Mouse (Mus musculus) gastrocnemius, adult 8-10 months (tissue): Measurements from ENCODE around the gene Pla2g16. TPM values are rescaled to one million over a fixed set of nuclear protein-coding genes. Genes with fewer than 3 reads are reported as not detected.

Source experiments
- DNase-seq, 2 experiments: peaks; one replicate each; pipeline ENCODE4 v3.0.0; 2022; ENCODE audit warnings: low spot score in 2 of 2
- total RNA-seq, 4 experiments: library from RNA; stranded (reverse); gene quantifications; 2 replicates each; pipeline ENCODE4 v1.2.4; 2022

Pla2g16 gene
- total RNA-seq = 100 to 1,000 TPM in 2 of 4 experiments, 10 to 100 TPM in 2; 97.9 to 127 (median 108) TPM

DNA sequence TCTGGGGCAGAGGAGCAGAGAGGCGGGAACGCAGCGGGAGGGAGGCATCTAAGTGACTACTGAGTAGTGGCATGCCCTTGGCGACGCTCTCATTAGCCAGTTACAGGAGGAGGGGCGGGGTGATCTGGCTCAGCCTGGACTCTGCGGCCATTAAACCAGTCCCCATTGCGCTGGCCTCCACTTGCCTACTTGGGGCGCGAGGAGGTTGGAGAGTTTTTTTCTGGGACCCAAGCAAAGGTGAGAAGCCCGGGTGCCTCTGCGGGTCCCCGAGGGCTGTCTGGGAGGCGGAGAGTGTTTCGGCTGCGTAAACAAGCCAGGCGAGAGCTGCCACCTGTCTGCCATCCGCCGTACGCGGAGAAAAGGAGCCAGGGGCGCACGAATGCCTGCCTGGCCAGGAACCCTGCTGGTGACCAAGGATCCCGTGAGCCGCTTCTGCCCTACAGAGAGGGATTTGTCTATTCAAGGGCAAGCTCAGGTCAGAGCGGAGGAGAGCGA lies at the start of gene Pla2g16:
Gene Pla2g16, plus strand, starts transcription at position 132 of the 495 bp plus-strand sequence.
- peak; percentile 63 to 70 for DNase-seq

DNA sequence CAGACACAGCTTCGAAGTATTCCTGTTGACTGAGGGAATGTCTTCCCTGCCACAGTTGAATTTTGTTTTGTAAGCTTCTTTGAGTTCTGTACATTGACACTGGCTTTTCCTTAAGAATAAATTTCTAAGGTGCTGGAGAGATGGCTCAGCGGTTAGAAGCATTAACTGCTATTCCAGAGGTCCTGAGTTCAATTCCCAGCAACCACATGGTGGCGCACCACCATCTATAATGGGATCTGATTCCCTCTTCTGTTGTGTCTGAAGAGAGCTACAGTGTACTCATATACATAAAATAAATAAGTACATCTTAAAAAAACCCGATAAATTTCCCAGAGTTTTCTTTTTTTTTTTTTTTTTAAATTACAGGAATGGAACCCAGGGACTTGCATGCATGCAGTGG lies 49.2 kb upstream of the Pla2g16 start:
- DNase-seq = no peak

DNA sequence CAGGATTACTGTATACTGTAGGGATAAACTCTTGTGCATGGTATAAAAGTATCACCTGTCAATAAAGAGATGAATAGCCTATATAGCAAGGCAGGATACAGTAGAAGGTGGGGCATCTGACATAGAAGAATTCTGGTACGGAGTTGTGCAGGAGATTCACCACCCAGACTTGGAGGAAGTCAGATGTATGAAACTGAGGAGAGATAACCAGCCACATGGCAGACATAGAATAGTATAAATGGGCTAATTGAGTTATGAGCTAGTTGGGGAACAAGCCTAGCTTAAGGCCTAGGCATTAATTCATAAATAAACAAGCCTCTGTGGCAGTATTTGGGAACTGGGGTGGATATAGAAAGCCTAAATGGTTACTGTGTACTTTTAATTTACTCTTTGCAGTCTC lies 40.8 kb upstream of the Pla2g16 start:
- DNase-seq = no peak

DNA sequence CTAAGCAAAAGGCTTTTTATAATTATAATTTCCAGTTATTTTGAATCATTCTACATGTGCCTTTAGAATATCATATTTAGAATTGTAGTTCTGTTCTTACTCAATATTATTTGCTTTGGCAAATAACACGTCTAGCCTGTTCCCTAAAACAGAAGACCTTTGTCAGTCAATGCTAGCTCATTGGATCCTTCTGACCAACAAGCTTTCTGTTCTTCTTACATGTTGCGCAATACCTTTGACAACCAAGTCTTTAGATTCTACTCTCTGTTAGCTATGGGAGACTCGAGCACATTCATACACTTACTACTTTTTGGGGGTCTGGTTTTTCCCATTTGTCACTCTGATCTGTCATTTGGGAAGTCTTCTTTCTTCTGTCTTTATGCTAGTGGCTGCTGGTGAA lies 35.6 kb upstream of the Pla2g16 start:
- no peak for DNase-seq

DNA sequence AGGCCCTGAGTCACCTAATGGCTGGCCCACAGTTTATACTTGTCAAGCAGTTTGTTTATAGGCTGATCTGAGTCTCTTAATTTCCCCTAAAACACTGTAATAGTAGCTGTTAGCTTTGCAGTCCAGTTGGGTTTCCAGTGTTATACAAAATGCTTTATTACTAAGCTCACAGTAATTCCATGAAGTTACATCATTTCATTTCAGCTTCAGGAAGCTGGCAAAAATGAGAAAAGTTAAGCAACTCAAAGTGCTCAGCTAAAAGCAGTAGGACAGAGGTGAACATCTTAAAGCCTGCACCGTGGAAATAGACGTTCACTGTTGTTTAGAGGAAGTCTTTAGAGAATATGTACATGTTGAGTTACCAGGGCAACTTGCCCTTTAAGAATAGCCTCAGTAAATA lies 34.4 kb upstream of the Pla2g16 start:
- DNase-seq = no peak

DNA sequence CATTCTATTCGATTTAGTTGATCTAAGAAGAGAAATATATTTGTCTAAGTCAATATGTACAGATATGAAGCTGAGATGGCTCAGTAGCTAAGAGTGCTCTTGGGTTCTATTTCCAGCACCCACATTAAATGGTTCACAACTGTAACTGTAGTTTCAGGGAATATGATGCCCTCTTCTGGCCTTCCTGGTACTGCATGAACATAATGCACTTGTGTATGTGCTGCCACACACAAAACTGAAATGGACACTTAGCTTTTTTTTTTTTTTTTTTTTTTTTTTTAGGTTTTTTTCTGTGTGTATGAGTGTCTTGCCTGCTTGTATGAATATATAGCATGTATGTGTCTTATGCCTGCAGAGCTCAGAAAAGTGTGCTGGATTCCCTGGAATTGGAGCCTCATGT lies 34.0 kb upstream of the Pla2g16 start:
- no peak for DNase-seq

DNA sequence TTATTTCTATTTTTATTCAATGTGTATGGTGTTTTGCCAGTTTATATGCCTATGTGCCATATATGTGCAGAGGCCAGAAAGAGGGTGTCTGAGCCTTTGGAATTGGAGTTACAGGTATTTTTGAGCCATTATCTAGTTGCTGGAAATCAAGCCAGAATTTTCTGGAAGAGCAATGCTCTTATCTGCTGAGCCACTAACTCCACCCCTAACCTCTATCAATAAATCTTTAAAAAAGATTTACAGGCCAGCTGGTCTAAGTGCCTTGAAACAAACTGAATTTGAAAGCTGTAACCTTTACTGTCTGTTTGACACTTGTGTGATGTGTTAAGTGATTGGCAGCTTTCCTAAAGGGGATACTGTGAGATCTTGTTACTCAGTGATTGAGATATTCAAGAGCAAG lies 33.5 kb upstream of the Pla2g16 start:
- DNase-seq = no peak

DNA sequence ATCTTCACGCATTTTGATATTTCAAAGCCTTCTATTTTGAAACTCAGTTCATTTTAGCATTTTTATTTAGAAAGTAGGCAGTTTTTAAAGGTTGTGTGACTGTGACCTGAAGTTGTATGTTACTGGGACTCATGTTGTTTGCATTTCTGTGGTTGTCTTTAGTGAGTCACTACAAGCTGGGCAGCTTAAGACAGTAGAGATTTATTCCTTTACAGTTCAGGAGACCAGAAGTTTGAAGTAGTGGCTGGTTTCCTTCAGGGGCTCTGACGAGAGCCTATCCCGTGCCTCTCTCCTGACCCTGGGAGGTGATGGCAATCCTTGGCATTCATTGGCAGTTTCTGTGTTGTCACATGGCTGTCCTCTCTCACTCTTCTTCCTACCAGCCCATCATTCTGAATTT lies 32.4 kb upstream of the Pla2g16 start:
- no peak for DNase-seq

DNA sequence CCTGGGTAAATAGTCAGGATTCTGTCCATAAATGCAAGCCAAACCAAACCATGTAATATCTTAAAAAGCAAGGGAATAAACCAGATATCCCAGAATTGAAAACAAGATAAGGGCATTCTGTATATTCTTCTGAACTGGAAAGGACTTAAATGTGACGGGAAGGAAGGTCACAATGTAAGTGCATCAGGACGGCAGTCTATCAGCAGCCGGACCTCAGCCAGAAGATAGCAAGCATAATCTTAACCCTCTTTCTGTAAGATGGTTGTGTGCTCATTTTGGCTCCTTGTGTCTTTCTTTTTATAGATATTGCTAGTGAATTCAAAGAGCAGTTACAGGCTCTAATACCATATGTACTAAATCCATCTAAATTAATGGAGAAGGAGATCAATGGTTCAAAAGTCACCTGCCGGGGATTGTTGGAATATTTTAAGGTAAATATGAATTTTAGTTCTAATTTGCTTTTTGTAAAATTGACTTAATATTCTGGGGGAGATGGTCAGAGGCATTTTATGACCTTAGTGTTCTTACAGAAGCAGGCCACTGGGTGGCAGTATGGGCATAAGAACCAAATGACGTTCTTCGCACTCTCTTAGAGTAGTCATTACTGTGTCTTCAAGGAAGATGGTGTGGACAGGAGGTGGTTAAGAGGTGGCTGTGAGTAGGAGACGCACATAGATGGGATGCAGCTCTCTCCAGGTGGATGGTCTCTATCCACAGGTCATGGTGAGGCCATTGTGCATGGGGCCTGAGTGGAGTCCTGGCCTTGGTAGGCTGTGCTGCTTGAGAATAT lies 28.4 kb upstream of the Pla2g16 start:
- peak in 1 of 2 experiments; percentile 10 for DNase-seq

DNA sequence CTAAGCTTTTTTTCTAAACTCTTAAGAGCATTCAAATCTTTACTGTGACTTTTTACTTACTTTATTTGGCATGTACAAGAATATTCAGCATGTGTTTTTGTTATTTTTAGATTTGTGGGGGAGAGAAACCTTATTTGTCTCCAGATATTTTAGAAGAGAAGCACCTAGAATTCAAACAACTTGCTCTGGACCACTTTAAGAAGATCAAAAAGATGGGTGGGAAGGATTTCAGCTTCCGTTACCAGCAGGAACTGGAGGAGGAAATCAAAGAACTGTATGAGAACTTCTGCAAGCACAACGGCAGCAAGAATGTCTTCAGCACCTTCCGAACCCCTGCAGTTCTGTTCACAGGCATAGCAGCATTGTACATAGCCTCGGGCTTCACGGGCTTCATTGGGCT lies 25.4 kb upstream of the Pla2g16 start:
- no peak for DNase-seq

DNA sequence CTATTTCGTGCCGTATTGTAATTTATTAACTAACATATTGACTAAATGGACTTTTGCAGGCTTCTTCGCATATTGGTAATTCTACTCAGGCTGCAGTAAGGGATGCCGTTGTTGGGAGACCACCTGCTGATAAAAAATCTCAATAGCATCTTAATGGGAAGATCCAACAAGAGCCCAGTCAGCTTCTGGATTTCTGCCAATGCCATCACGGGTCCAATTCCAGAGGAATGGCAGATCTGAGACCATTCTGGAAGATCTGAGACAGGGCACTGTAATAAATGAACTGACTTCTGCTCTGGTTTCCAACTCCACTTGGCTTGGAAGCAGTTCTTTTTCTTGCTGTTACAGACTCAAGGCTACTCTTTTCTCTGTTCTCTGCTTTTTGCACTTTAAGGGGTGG lies 23.4 kb upstream of the Pla2g16 start:
- DNase-seq = no peak

DNA sequence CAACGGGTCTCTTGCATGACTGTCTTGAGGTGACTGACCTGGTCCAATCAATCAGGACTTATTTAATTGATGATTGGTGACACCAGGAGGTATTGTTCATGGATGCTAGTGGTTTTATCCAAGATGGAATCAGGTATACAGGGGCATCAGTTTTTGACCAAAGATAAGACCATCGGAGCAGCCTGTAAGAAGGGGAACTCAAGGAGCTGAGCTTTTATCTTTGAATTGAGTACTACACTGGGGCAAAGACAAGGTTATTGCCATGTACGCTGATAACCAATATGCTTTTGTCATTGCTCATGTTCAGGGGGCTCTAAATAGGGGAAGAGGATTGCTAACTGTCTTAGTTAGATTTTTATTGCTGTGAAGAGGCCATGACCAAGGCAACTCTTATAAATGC lies 8.3 kb upstream of the Pla2g16 start:
- DNase-seq = no peak

DNA sequence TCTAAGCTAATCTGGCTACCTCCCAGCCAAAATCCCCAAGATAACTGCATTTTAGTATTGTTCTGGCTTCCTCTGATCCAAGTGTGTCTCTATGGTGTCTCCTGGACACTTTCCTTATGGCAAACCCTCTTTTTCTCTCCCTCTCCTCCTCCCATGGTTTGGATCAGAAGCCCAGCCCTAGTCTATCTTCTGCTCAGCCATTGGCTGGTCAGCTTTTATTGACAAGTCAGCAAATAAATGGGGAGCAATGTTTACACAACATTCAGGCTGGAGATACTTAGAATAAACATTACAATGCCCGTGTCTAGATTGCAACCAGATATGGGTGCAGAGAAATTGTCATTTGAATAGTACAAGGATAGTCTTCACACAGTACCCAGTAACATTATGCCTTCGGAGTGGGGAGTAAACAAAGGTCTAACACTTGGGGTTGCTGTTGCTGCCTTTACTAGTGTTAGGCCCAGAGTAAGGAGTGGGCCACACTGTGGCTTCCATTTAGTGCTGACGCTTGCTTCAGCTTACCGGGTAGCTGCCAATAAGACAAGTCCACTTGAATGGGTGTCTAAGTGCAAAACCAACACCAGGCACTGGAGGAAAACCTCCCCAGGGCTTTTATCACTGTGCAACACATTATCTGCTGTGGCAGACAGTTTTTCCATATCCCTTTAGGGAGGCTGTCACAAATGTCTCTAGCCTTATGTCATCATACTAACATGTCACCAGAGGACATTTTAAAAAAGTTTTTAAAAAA lies 5.5 kb upstream of the Pla2g16 start:
- no peak for DNase-seq

DNA sequence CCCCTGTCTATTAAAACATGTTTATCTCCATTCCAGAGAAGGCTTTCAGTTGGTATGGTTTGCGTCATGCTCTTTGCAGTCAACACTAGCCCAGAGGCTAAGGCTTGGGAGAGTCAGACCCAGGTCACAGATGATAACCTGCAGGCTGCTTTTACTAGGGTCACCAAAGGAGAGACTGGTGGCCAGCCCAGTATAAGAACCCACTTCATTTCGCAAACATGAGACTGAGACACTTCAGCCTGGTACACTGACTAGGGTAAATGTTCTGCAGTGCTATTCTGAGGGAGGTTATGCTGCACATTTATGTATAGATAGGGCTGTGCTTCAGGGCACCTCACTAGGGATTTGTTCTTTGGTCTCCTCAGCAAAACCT lies 5.0 kb upstream of the Pla2g16 start:
- no peak for DNase-seq

DNA sequence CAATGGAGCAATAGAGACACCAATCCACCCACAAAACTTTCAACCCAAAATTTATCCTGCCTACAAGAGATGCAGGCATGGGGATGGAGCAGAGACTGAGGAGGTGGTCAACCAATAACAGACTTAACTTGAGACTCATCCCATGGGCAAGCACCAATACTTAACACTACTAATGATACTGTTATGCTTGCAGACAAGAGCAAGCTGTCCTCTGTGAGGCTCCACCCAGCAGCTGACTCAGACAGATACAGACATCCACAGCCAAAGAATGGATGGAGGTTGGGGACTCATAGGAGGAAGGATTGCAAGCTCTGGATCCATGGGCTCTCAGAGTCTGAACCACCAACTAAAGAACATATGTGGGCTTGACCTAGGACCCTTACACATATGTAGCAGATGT lies 3.8 kb upstream of the Pla2g16 start:
- DNase-seq = no peak

DNA sequence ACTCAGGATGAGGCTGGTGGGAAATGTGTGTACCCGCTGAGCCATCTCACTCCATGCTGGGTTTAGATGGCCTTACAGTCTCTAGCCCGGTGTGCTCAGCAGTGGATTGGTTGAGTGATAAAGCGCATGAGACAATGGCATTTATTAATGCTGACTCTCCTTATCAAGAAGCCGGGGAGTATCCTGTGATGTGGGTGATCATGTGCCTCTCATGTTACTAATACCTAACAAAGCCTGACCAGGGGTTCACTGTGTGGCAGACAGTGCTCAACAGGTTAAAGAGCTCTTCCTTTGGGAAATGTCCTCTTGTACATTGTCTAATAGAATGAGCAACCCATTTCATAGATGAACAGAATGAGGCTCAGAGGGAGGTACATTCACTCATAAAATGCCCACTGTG lies 2.4 kb upstream of the Pla2g16 start:
- no peak for DNase-seq

DNA sequence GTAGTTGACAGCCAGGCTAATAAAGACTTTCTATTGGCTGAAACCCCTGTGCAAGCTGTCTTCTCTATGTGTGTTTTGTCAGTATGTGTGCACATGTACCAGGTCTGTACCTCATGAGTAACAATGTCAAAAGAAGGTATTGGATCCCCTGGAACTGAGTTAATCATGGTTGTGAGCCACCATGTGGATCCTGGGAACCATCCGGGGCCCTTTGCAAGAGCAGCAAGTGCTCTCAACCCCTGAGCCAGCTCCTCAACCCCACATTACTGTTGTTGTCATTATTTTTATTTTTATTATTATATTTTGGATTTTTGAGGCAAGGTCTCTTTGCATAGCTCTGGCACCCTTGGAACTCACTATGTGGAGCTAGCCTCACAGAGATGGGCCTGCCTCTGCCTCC lies 618 bp upstream of the Pla2g16 start:
- DNase-seq = no peak

DNA sequence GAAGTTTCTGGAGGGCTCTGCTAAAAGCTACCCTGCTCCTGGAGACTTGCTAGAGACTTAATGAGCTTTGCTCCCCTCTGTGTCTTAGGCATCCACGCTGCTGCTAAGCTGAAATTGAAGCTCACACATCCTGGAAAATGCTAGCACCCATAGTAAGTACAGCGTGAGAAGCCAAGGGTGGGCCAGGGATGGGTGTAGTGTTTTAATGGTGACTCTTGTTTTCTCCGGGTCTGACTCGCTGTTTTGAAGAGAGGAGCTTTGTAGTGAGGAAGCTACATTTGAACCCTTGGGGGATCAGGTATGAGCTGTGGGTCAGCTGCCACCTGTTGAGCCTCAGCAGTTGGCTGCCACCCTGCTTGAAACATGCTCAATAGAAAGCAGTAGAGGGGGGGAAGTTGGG lies 585 bp downstream of the Pla2g16 start:
- DNase-seq = no peak

DNA sequence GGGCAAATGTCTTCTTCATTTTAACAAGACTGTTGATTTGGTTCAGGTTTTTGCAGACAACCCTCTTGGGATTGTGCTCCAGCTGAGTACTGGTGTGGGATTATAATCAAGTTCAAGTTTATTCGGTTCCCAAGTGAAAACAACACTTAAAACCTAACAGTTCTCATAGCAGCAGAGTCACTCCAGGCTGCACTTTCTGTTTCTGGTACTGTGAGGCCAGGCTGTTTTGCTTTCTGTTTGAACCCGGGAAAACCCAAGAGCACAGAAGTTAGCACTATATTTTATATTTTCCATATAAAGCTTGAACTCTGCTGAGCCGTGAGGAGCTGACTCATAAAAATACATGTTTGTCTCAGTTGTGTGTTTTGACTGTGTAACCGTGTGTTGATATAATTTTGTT lies 1.4 kb downstream of the Pla2g16 start:
- DNase-seq = no peak

DNA sequence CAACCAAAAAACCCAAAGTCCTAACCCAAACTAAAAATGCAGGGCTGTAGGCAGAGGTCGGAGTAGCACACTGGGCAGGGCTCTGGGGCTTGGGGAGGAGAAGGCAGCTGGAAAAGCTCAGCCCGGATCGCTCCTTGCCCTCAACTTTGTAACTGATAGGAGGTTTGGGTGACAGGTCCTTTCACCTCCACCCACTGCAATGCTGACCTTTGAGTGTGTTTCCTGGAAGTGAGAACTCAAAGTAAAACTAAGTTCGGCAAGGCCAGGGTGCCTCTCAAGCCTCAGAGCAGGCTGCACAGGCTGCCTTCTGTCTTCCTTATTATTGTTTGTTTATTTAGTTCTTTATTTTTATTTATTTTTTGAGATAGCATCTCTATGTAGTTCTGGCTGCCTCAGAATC lies 2.7 kb downstream of the Pla2g16 start:
- DNase-seq = no peak

DNA sequence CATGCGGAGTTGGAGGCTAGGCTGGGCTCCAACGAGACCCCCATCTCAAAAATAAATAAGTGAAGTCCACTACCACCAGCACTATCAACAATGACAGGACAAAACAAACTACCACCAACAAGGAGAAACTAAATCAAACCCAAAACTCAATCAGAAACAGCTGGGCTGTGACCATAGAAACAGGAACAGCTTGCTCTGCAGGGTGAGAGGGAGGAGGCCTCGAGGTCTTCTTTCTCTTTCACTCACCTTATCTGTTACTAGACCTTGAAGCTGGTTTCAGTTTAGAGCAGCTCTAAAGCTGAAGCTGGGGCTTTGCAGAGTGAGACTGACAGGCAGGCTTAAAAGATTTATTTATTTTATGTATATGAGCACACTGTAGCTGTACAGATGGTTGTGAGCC lies 4.2 kb downstream of the Pla2g16 start:
- no peak for DNase-seq

DNA sequence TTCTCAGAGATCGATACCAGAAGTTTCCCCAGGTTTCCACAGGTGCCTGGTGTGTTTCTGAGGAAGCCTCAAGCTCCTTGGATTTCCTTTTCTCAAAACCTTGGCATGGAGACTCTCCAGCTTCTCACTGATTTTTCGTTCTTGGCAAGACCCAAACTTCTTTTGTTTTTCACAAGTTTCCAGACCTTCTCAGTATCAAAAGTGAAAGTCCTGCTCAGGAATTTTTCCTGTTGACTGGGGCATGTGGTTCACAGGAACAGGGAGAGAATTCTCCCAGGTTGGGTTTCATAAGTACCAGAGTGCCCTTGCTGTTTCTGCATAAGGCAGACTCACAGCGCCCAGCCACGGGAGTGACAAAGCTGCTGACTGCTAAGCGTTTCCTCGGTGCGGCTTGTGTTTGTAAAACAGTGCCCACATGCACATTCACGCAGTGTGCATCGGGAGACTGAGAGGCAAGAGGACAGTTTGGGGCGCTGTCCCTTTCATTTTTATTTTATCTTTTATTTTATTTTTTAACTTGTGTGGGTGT lies 5.4 kb downstream of the Pla2g16 start:
- DNase-seq = no peak

DNA sequence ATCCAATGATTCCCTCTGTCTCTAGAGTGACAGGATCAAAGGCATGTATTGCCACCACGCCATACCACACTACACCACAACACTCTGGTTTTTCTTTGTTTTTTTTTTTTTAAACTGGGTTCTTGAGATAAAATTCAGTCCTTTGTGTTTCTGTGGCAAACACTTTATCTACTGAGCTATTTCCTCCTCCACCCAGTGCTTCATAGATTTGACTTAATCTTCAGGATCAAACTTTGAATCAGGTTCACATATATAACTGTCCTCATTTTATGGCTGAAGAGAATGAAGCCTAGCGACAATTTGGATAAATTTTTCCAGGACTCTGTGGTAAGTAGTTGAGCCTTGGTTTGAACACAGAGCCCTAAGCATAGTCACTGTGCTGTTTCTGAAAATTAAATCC lies 6.4 kb downstream of the Pla2g16 start:
- DNase-seq = no peak
